Mouse (Mus musculus) spleen, adult 2 months (tissue): ENCODE results near the gene Acan. TPM values are rescaled to one million over a fixed set of nuclear protein-coding genes. Genes with fewer than 3 reads are reported as not detected.

Experiments used
- DNase-seq, 2 experiments: peaks; one replicate each; pipeline versions ENCODE4 v3.0.0 to v3.0.0-alpha.2; 2012 to 2021; ENCODE audit warnings: low spot score in 2 of 2, low read depth in 1 of 2
- H3K27ac ChIP-seq: fragments of 200-500 bp; 2 replicates; pipeline ENCODE4 v1.5.1; 2012; ENCODE audit warnings: low read length, inconsistent platforms; ENCODE audit not compliant: insufficient read depth
- H3K27me3 ChIP-seq: fragments of 200-500 bp; 2 replicates; pipeline ENCODE4 v1.6.1; 2012; ENCODE audit warnings: mild to moderate bottlenecking, moderate library complexity, low read length, inconsistent platforms; ENCODE audit not compliant: control insufficient read depth, insufficient read depth
- H3K36me3 ChIP-seq: fragments of 200-500 bp; 2 replicates; pipeline ENCODE4 v1.6.1; 2012; ENCODE audit warnings: mild to moderate bottlenecking, low read length, inconsistent platforms; ENCODE audit not compliant: control insufficient read depth, insufficient read depth
- H3K4me1 ChIP-seq: fragments of 200-500 bp; 2 replicates; pipeline ENCODE4 v1.6.1; 2011; ENCODE audit warnings: inconsistent platforms; ENCODE audit not compliant: control insufficient read depth, insufficient read depth, insufficient read length
- H3K4me3 ChIP-seq: fragments of 200-500 bp; 2 replicates; pipeline ENCODE4 v1.5.1; 2011; ENCODE audit warnings: mild to moderate bottlenecking, inconsistent platforms; ENCODE audit not compliant: insufficient read depth, insufficient read length; ENCODE audit errors: extremely low read depth
- CTCF ChIP-seq: fragments of 200-500 bp; IDR thresholded peaks from 2 replicates; pipeline ENCODE4 v1.5.1; 2011; ENCODE audit warnings: mild to moderate bottlenecking, inconsistent platforms; ENCODE audit not compliant: insufficient read depth, insufficient read length, insufficient replicate concordance; ENCODE audit errors: extremely low read depth
- POLR2A ChIP-seq: fragments of 200-500 bp; IDR thresholded peaks from 2 replicates; pipeline ENCODE4 v1.6.1; 2011; ENCODE audit warnings: low read depth, low read length, inconsistent platforms
- WGBS: fragments of 180-500 bp; shearing (Covaris S2); methylation state at CpG from one replicate; pipeline ENCODE4 v1.1.7; 2018; 5-methylcytosine and 5-hydroxymethylcytosine counted together
- polyA plus RNA-seq: library from polyadenylated mRNA; depleted of rRNA; stranded (reverse); fragments of >200 nt; gene quantifications from 2 replicates; pipeline ENCODE4 v1.2.3, GENCODE M21; 2012; rRNA removed

Gene Acan
- polyA plus RNA-seq, 1 experiment = 0.02 TPM

GRCm38 (mm10) chr7:79148711-79149266, 95.5 kb downstream of the Acan start, which contains the start of gene Mfge8:
TSS of gene Mfge8 (minus strand) at chr7:79149060.
- peak within 1 kb of the TSS; percentile 37; the same call in 1 of the 2 replicates for H3K27ac ChIP-seq
- peak within 1 kb of the TSS; percentile 85 for H3K4me3 ChIP-seq
- H3K4me1 ChIP-seq = peaks cover 6% of the 10 kb centered on the region; the same call in 1 of the 2 replicates
- no peaks in the 10 kb centered on the region for H3K27me3 ChIP-seq
- H3K36me3 ChIP-seq = peaks cover 3% of the 10 kb centered on the region
- peak; percentile 38 to 83 for DNase-seq
- WGBS = under 1% methylated on average over 39 of the region's 39 CpGs
- TF ChIP-seq CTCF (no peak), POLR2A (peak; percentile 9; the same call in 1 of the 2 replicates)

- WGBS = 58% methylated on average over 6 of the region's 6 CpGs
- H3K27ac ChIP-seq = no peak overlapping the region
Measured at GRCm38 (mm10) chr7:79149522-79149921, 96.2 kb downstream of the Acan start.

GRCm38 (mm10) chr7:79159406-79159805, 106.1 kb downstream of the Acan start:
- Histone ChIP-seq H3K27ac (no peak overlapping the region), H3K4me3 (no peak overlapping the region), H3K4me1 (no peaks in the 10 kb centered on the region), H3K36me3 (no peaks in the 10 kb centered on the region), H3K27me3 (no peaks in the 10 kb centered on the region)
- WGBS = 68% methylated on average over 1 of the region's 1 CpGs
- DNase-seq = no peak
- TF ChIP-seq CTCF (no peak), POLR2A (no peak)

More at GRCm38 (mm10) chr7:79149522-79149921, 96.2 kb downstream of the Acan start:
- no peak for DNase-seq
- H3K36me3 ChIP-seq = peaks cover 3% of the 10 kb centered on the region
- TF ChIP-seq CTCF = no peak
- no peak for TF ChIP-seq POLR2A
- no peaks in the 10 kb centered on the region for H3K27me3 ChIP-seq
- no peak overlapping the region for H3K4me3 ChIP-seq
- H3K4me1 ChIP-seq = peaks cover 6% of the 10 kb centered on the region; the same call in 1 of the 2 replicates

Other genes starting within 250 kb of the Acan start
- 16.1 and 19.3 TPM in 2 replicates for gene Det1, start 206.2 kb upstream of the Acan start, polyA plus RNA-seq
- gene Aen, start 157.6 kb upstream of the Acan start, polyA plus RNA-seq = 14.6 and 18.1 TPM in 2 replicates
- gene Isg20, start 140.1 kb upstream of the Acan start, polyA plus RNA-seq = 205 and 302 TPM in 2 replicates
- gene Hapln3, start 77.5 kb downstream of the Acan start, polyA plus RNA-seq = 0.90 and 1.5 TPM in 2 replicates
- gene Mfge8, start 95.6 kb downstream of the Acan start, polyA plus RNA-seq = 799 and 1,110 TPM in 2 replicates
- 12.8 and 13.5 TPM in 2 replicates for gene Abhd2, start 219.7 kb downstream of the Acan start, polyA plus RNA-seq